Mouse (Mus musculus): ENCODE data around the gene Nf2.

DNA sequence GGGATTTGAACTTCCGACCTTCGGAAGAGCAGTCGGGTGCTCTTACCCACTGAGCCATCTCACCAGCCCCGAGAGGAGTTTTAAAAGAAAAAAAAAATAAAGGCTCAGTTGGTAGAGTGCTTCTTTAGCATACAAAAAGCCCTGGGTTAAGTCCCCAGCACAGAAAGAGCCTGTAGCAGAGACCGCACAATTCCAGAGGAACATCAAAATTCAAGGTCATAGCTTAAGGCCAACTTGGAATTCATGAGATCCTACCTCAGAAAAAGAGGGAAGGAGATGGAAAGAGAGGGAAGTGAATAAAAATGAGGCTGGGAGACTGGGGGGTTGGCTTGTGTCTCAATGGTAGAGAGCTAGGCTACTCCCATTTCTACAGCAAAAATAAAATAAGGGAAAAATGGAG, 4.8 kb upstream of the Nf2 start:
- TF ChIP-seq CTCF (IDR thresholded peaks at IDR 0.05; ENCODE audit: control insufficient read depth, insufficient read depth, insufficient replicate concordance, low read depth, low read length): no peak
- no peak for TF ChIP-seq POLR2A (IDR thresholded peaks at IDR 0.05; ENCODE audit: control insufficient read depth, low read depth, low read length)
